Mouse (Mus musculus) adrenal gland, postnatal 10 days (tissue): Measurements from ENCODE around the gene Elf1. TPM values are rescaled to one million over a fixed set of nuclear protein-coding genes. Genes with fewer than 3 reads are reported as not detected.

ENCODE experiments used
- DNase-seq: peaks from one replicate; pipeline ENCODE4 v3.0.0; 2021; ENCODE audit warnings: mixed read lengths
- total RNA-seq, 2 experiments: library from RNA; stranded (reverse); gene quantifications; 2 replicates each; pipeline ENCODE4 v1.2.3; 2021

The Elf1 gene
- total RNA-seq, 2 experiments from 2014 or later, result 24.7 to 27.4 TPM

DNA sequence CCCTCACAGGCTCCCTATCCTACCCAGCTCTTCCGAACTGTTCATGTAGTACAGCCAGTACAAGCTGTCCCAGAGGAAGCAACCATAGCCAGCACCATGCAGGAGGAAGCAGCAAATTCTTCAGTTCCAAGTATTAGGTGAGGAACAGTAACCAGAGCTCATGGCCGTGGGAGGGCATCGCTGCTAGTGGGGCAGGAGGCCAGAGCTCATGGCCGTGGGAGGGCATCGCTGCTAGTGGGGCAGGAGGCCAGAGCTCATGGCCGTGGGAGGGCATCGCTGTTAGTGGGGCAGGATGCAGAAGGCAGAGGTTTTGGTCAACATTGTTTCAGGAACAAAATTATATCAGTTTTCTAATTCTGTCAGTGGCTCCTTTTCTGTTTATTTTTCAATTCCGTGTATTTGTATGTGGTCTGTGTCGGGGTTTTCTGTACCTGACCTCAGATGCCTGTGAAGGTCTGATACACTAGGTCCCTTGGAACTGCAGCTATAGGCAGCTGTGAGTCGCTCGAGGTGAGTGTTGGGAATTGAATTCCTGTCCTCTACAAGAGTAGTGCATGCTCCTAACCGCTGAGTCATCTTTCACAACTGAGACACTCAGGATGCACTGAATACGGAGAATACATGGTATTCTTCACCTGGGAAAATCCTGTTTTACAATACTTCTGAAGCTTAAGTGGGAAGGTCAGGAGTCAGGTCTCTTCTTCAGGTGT lies 92.6 kb downstream of the Elf1 start:
- DNase-seq, result no peak

DNA sequence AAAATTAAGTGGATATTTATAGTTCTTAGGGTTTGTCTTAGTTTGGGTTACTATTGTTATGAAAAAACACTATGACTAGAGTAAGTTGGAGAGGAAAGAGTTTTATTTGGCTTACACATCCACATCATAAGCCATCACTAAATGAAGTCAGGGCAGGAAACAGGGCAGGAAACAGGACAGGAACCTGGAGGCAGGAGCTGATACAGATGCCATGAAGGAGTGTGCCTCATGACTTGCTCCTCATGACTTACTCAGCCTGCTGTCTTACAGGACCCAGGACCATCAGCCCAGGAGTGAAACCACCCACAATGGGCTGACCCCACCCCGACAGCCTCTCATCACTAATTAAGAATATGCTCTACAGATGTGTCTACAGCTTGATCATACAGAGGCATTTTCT lies 93.4 kb downstream of the Elf1 start:
- no peak for DNase-seq

DNA sequence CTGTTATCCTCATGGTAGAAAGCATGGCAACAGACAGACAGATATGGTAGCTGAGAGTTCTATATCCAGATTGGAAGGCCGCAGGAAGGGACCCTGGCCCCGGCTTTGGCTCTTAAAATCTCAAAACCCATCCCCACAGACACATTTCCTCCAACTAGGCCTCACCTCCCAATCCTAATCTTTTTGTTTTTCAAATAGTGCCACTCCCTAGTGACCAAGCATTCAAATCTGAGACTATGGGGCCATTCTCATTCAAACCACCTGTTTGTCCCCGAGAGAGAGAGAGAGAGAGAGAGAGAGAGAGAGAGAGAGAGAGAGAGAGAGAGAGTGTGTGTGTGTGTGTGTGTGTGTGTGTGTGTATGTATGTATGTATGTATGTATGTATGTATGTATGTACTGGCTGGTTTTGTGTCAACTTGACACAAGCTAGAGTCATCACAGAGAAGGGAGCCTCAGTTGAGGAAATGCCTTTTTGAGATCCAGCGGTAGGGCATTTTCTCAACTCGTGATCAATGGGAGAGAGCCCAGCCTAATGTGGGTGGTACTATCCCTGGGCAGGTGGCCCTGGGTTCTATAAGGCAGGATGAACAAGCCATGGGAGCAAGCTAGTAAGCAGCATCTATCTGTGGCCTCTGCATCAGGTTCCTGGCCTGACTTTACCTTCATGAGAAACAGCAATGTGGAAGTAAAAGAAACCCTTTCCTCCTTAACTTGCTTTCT lies 102.7 kb downstream of the Elf1 start:
- no peak for DNase-seq

GRCm38 (mm10) chr14:79586499-79587138 lies 105.6 kb downstream of the Elf1 start:
- DNase-seq, result no peak

DNA sequence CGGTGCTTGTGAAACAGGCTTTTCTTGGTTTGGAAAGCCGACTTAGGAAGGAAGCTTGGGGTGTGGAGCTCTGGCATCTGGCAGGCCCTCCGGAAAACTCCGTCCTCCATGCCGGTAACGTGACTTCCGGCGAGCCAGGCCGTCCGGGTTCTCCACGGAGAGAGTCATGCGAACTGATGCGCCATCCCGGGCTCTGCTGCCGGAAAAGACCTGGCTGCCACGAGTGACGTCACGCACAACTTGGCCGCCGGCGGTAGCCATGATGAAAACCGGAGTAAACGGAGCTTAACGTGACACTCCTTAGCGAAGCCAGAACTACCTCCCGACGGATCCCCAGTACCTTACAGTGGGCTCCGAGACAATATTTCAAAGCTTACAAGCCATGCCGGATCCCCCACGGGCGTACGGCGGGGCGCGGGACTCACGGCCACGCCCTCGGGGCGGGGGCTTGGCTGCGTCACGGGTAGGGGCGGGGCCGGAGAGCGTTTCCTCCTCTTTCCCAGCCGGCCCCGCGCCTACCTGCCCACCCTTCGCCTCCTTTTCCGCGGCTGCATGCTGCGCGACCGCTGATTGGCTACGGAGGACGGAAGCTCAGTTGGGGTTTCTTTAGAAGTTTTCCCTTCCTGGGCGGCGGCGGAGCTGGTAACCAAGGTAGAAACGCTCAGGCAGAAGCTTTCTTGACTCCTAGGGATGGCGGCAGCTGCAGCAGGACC lies 106.3 kb downstream of the Elf1 start, which contains the start of gene Sugt1:
Sugt1 (plus strand) TSS at position 553 of the 713 bp plus-strand sequence.
- peak; percentile 96 for DNase-seq

GRCm38 (mm10) chr14:79587852-79588229 lies 106.8 kb downstream of the Elf1 start:
- no peak for DNase-seq

DNA sequence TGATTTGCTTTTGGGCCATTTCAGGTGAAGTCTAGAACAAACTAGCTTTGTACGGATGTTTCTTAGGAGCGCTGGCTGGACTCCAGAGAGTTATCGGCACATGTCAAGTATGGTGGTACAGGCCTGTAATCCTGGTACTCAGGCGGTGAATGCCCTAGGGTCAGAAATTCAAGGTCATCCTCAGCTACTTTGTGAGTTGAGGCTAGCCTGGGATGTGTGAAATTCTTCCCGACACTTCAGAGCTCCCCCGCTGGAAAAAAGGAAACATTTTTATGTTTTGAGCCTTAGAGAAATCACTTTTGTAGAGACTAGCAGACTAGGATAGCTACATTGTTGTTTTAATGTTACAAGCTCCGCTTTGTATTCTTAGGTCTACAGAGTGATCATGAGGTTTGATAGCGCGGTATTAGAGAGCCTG lies 107.5 kb downstream of the Elf1 start:
- no peak for DNase-seq

- no peak for DNase-seq
Observed at GRCm38 (mm10) chr14:79589401-79589800, 108.4 kb downstream of the Elf1 start.

GRCm38 (mm10) chr14:79590916-79591315 lies 109.9 kb downstream of the Elf1 start:
- no peak for DNase-seq

- DNase-seq, result no peak
Observed at GRCm38 (mm10) chr14:79591611-79592010, 110.6 kb downstream of the Elf1 start.

DNA sequence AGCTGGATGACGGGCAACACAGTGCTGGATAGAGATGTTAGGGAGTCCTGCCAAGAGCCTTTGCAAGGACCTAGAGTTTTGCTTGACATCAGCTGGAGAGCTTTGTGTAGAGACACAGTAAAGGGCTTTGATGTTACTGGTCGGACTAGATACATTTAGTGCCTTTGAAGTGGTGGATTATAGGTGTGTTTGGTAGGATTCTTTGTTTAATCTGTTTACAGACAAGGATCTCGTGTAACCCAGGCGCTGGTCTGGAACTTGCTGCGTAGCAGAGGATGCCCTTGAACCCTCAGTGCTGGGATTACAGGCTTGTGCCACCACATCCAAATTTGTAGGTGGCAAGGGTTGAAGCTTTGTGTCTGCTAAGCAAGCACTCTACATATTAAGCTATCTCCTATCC lies 113.1 kb downstream of the Elf1 start:
- DNase-seq, result peak; percentile 20

- no peak for DNase-seq
Observed at GRCm38 (mm10) chr14:79596602-79597001, 115.6 kb downstream of the Elf1 start.

DNA sequence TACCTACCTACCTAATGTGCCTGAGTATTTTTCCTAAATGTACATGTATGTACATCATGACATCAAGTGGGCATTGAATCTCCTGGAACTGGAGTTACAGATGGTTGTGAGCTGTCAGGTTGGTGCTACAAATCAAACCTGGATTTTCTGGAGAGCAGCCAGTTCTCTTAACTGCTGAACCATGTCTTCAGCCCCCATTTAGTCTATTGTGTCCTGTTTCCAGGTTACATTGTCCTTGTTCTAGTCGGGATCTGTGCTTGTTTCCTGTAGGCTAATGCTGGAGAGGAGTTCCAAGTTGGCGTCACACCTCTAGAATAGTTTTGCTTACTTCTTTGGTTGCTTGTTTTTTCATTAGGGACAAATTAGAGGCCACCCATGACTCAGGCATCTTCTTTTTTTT lies 124.9 kb downstream of the Elf1 start:
- DNase-seq, result no peak

DNA sequence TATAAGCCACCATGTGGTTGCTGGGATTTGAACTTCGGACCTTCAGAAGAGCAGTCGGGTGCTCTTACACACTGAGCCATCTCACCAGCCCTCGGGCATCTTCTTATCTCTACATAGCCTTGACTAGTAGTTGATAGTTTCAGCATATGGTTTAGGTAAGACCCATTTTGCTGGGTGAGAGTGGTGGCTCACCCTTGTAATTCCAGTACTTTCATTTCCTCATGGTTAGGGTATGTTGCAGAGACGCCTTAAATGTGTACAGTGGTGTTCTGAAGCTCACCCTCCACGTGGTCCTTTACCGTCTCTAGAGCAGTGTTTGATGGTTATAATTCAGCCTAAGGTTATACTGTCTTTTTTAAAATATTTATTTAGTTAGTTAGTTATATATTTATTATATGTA lies 125.4 kb downstream of the Elf1 start:
- DNase-seq, result no peak

GRCm38 (mm10) chr14:79606867-79607266 lies 125.9 kb downstream of the Elf1 start:
- DNase-seq, result no peak

DNA sequence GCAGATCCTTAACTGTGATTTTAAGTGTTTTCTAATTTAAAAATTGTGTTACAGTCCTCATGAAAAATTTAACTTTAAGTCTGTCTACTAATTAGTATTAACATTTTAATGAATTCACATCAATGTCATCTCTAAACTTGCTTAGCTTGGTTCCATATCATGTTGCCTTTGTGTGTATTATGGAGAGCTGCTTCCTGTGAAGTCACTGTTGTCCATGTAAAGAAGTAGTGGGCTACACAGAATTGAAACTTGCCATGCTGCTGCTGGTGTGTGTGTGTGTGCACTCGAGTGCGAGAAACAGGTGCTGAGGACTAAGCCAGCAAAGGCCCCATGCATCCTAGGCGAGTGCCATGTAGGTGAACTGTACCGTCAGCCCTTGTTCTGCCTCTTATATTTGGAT lies 126.4 kb downstream of the Elf1 start:
- no peak for DNase-seq

DNA sequence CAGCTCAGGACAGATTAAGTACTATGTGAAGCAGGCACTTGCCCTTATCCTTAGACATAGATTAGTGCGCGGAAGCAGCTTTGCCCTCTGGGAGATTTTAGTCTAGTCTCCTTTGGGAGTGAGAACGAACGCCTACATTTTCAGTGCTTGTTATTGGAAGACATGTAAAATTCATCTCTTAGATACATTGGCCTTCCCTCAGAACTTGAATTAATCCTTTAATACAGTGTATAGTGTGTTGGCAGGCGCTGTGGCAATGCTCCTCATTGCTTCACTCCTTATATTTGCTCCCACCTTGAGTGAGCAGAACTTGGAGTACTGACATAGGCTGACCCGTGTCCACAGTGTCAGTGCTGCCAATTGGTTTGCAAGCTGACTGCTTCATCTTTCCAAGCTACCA lies 127.3 kb downstream of the Elf1 start:
- no peak for DNase-seq

GRCm38 (mm10) chr14:79617121-79617828 lies 136.3 kb downstream of the Elf1 start:
- peak; percentile 16 for DNase-seq

DNA sequence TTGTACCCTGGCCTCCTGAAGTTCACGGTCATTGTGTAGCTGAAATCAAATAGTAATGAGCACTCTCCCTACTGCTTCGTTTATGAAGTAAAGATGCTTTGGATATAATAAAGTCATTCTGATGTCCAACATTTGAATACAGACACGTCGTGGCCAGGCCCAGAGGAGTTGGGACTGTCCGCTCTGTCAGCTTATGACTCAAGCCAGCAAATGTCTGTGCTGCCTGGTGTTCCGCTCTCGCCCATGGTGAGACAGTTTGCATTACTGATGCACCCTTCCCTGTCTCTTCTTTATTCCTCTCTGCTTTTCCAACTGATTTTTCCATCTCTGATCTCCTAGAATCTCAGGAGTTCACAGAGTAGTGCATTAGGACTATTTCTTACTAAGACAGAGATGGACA lies 138.8 kb downstream of the Elf1 start:
- no peak for DNase-seq

DNA sequence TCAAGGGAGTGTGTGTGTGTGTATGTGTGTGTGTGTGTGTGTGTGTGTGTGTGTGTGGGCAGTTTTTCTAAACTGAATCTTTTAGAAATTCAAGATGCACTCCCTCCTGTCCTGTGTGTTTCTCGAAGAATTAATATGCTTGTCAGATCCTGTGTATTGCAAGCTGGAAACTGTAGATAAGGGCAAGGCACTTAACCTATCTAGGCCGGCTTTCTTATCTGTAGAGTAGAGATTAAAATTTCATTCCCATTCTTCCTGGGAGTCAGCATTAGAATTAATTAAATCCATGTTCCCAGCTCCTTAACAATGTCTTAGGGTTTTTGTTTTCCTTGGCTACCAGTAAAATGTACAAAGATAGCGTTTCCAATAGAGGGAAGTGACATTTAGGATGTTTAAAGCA lies 140.1 kb downstream of the Elf1 start:
- DNase-seq, result no peak
